Mouse (Mus musculus): ENCODE measurements around the gene Gm17617.
A peak's percentile ranks its signal among the peaks of the same experiment; 100 is the strongest.

Gm17617 gene

GRCm38 (mm10) chr13:55133448-55133847, at the start of gene Gm17617:
TSS of gene Gm17617 (minus strand) at chr13:55133548.
- no peak for DNase-seq (ENCODE audit: low spot score in 2 of 2)

GRCm38 (mm10) chr13:55182173-55182894, 49.0 kb upstream of the Gm17617 start:
- peak; percentile 29 to 31 for DNase-seq (ENCODE audit: low spot score in 2 of 2)

GRCm38 (mm10) chr13:55181786-55182172, 48.4 kb upstream of the Gm17617 start:
- no peak for DNase-seq (ENCODE audit: low spot score in 2 of 2)

- DNase-seq (ENCODE audit: low spot score in 2 of 2), result no peak
Observed at GRCm38 (mm10) chr13:55179591-55179990, 46.2 kb upstream of the Gm17617 start.

- DNase-seq (ENCODE audit: low spot score in 2 of 2), result peak; percentile 32 to 63
Observed at GRCm38 (mm10) chr13:55178556-55178955, 45.2 kb upstream of the Gm17617 start.

GRCm38 (mm10) chr13:55177903-55178496, 44.7 kb upstream of the Gm17617 start:
- no peak for DNase-seq (ENCODE audit: low spot score in 2 of 2)

GRCm38 (mm10) chr13:55176265-55176664, 42.9 kb upstream of the Gm17617 start:
- DNase-seq (ENCODE audit: low spot score in 2 of 2), result no peak

GRCm38 (mm10) chr13:55174347-55174746, 41.0 kb upstream of the Gm17617 start:
- DNase-seq (ENCODE audit: low spot score in 2 of 2), result no peak

- no peak for DNase-seq (ENCODE audit: low spot score in 2 of 2)
Observed at GRCm38 (mm10) chr13:55172336-55172770, 39.0 kb upstream of the Gm17617 start.

- no peak for DNase-seq (ENCODE audit: low spot score in 2 of 2)
Observed at GRCm38 (mm10) chr13:55171517-55172335, 38.4 kb upstream of the Gm17617 start.

GRCm38 (mm10) chr13:55168958-55169369, 35.6 kb upstream of the Gm17617 start:
- no peak for DNase-seq (ENCODE audit: low spot score in 2 of 2)

- no peak for DNase-seq (ENCODE audit: low spot score in 2 of 2)
Observed at GRCm38 (mm10) chr13:55168255-55168654, 34.9 kb upstream of the Gm17617 start.

- no peak for DNase-seq (ENCODE audit: low spot score in 2 of 2)
Observed at GRCm38 (mm10) chr13:55167798-55168197, 34.5 kb upstream of the Gm17617 start.

GRCm38 (mm10) chr13:55166806-55167725, 33.7 kb upstream of the Gm17617 start:
- no peak for DNase-seq (ENCODE audit: low spot score in 2 of 2)

- no peak for DNase-seq (ENCODE audit: low spot score in 2 of 2)
Observed at GRCm38 (mm10) chr13:55165831-55166339, 32.5 kb upstream of the Gm17617 start.

- DNase-seq (ENCODE audit: low spot score in 2 of 2), result no peak
Observed at GRCm38 (mm10) chr13:55163553-55163952, 30.2 kb upstream of the Gm17617 start.

GRCm38 (mm10) chr13:55162365-55162764, 29.0 kb upstream of the Gm17617 start:
- DNase-seq (ENCODE audit: low spot score in 2 of 2), result no peak

- no peak for DNase-seq (ENCODE audit: low spot score in 2 of 2)
Observed at GRCm38 (mm10) chr13:55153951-55154350, 20.6 kb upstream of the Gm17617 start.

- no peak for DNase-seq (ENCODE audit: low spot score in 2 of 2)
Observed at GRCm38 (mm10) chr13:55152621-55153415, 19.5 kb upstream of the Gm17617 start, which contains the start of gene Fgfr4. TSS of gene Fgfr4 (plus strand) at chr13:55152640.

GRCm38 (mm10) chr13:55140271-55140670, 6.9 kb upstream of the Gm17617 start:
- DNase-seq (ENCODE audit: low spot score in 2 of 2), result no peak
